ENCODE assay signal across 17 mouse cellular contexts in genomic region chr6:30697464-30697863, GRCm38 (mm10). TPM values are rescaled to one million over a fixed set of nuclear protein-coding genes. Genes with fewer than 3 reads are reported as not detected.
DNase-seq lines count a peak whose midpoint lies in the region; ATAC-seq and TF ChIP-seq lines count a peak whose summit lies in the region.
"Had no signal": no experiment of that assay in that cellular context is flagged by ENCODE, and none has a peak within 500 bp of the region (broad histone marks: within the 10 kb centered on the region; RNA-seq: fewer than 3 reads in every experiment).

No protein-coding gene starts in this region.

- no peak overlapping the region for H3K4me3 ChIP-seq in heart, embryonic 15.5 days
- no peak overlapping the region for H3K4me3 ChIP-seq in lung, postnatal 0 days (ENCODE audit: low read depth, low read length)
- no peak overlapping the region for H3K4me3 ChIP-seq in embryonic facial prominence, embryonic 15.5 days (replicated peaks)
- no peak overlapping the region for H3K4me3 ChIP-seq in stomach, embryonic 14.5 days (ENCODE audit: low read depth, low read length)

- no peak for DNase-seq in heart, postnatal 36 days
- DNase-seq in lung, postnatal 0 days (ENCODE audit: low spot score): peak; percentile 74
- DNase-seq in lung, adult 18-20 months: no peak
- no peak for DNase-seq in c-Kit-positive CD71-positive TER-119-positive erythroid progenitor cells, embryonic 14.5 days (ENCODE audit: low spot score)
- no peak for DNase-seq in gastrocnemius, postnatal 14 days
- DNase-seq: adrenal gland, postnatal 14 days; cerebellum, adult 11 months; kidney, adult 18-20 months; left cerebral cortex, postnatal 4 days; thymus, adult 2 months had no signal

- 11% methylated on average over 5 of the region's 5 CpGs for WGBS in heart, embryonic 15.5 days
- WGBS in lung, postnatal 0 days: 24% methylated on average over 5 of the region's 5 CpGs
- 30% methylated on average over 5 of the region's 5 CpGs for WGBS in embryonic facial prominence, embryonic 15.5 days
- WGBS in stomach, embryonic 14.5 days: 14% methylated on average over 5 of the region's 5 CpGs

- H3K9ac ChIP-seq in heart, embryonic 15.5 days: no peak overlapping the region
- H3K9ac ChIP-seq in lung, postnatal 0 days (replicated peaks; ENCODE audit: low read depth): no peak overlapping the region
- H3K9ac ChIP-seq in embryonic facial prominence, embryonic 15.5 days: no peak overlapping the region
- no peak overlapping the region for H3K9ac ChIP-seq in stomach, embryonic 14.5 days (replicated peaks; ENCODE audit: low read depth, low read length)

- intact Hi-C loops in heart, postnatal 36 days (cut with DNase I): no loop called here
- intact Hi-C loops in gastrocnemius, postnatal 14 days (cut with DNase I; ENCODE audit: low total_unique reads): no loop called here

- H3K36me3 ChIP-seq in heart, embryonic 15.5 days: no peaks in the 10 kb centered on the region
- H3K36me3 ChIP-seq in lung, postnatal 0 days (ENCODE audit: insufficient read depth, low read length): no peaks in the 10 kb centered on the region
- H3K36me3 ChIP-seq in embryonic facial prominence, embryonic 15.5 days: no peaks in the 10 kb centered on the region
- no peaks in the 10 kb centered on the region for H3K36me3 ChIP-seq in stomach, embryonic 14.5 days (ENCODE audit: control insufficient read depth, insufficient read depth, low read length)

- H3K9me3 ChIP-seq in heart, embryonic 15.5 days (replicated peaks): no peaks in the 10 kb centered on the region
- H3K9me3 ChIP-seq in lung, postnatal 0 days (ENCODE audit: low read length): no peaks in the 10 kb centered on the region
- H3K9me3 ChIP-seq in embryonic facial prominence, embryonic 15.5 days (replicated peaks): no peaks in the 10 kb centered on the region
- H3K9me3 ChIP-seq in stomach, embryonic 14.5 days (ENCODE audit: control insufficient read depth, low read depth, low read length): no peaks in the 10 kb centered on the region

- no peaks in the 10 kb centered on the region for H3K27me3 ChIP-seq in heart, embryonic 15.5 days
- H3K27me3 ChIP-seq in lung, postnatal 0 days (replicated peaks; ENCODE audit: insufficient read depth, low read length): no peaks in the 10 kb centered on the region
- H3K27me3 ChIP-seq in embryonic facial prominence, embryonic 15.5 days: no peaks in the 10 kb centered on the region
- H3K27me3 ChIP-seq in stomach, embryonic 14.5 days (ENCODE audit: control insufficient read depth, insufficient read depth, low read length): no peaks in the 10 kb centered on the region
- H3K27me3 ChIP-seq: CH12.LX had no signal

- no peak overlapping the region for H3K4me2 ChIP-seq in heart, embryonic 15.5 days
- H3K4me2 ChIP-seq in lung, postnatal 0 days (replicated peaks; ENCODE audit: low read depth, low read length): no peak overlapping the region
- H3K4me2 ChIP-seq in embryonic facial prominence, embryonic 15.5 days (replicated peaks): no peak overlapping the region
- no peak overlapping the region for H3K4me2 ChIP-seq in stomach, embryonic 14.5 days (replicated peaks; ENCODE audit: low read depth, low read length)

- TF ChIP-seq CTCF in lung, postnatal 0 days (IDR thresholded peaks at IDR 0.05): no peak

- peaks cover 23% of the 10 kb centered on the region for H3K4me1 ChIP-seq in heart, embryonic 15.5 days (replicated peaks)
- H3K4me1 ChIP-seq in lung, postnatal 0 days (ENCODE audit: insufficient read depth, low read depth, low read length): peaks cover 5% of the 10 kb centered on the region; the same call in 1 of the 2 replicates
- peaks cover 19% of the 10 kb centered on the region; the same call in 1 of the 2 replicates for H3K4me1 ChIP-seq in embryonic facial prominence, embryonic 15.5 days
- H3K4me1 ChIP-seq in stomach, embryonic 14.5 days (ENCODE audit: control insufficient read depth, insufficient read depth, low read length): peaks cover 23% of the 10 kb centered on the region; the same call in 1 of the 2 replicates

- ATAC-seq in heart, embryonic 15.5 days (replicated peaks; ENCODE audit: insufficient number of reproducible peaks, insufficient read depth, low FRiP score, low read depth): no peak
- no peak for ATAC-seq in lung, postnatal 0 days
- no peak for ATAC-seq in embryonic facial prominence, embryonic 15.5 days (ENCODE audit: insufficient number of reproducible peaks, low FRiP score, low TSS enrichment, low read depth)
- no peak for ATAC-seq in stomach, embryonic 14.5 days (ENCODE audit: insufficient number of reproducible peaks, insufficient read depth, low FRiP score, low read depth)

- TF ChIP-seq EP300 in lung, postnatal 0 days (IDR thresholded peaks at IDR 0.05): no peak

- peak overlapping the region; percentile 60 for H3K27ac ChIP-seq in heart, embryonic 15.5 days
- H3K27ac ChIP-seq in lung, postnatal 0 days (ENCODE audit: low read length): no peak overlapping the region
- H3K27ac ChIP-seq in embryonic facial prominence, embryonic 15.5 days (replicated peaks): peak overlapping the region; percentile 78
- H3K27ac ChIP-seq in stomach, embryonic 14.5 days (ENCODE audit: low read length): peak overlapping the region; percentile 86
- H3K27ac ChIP-seq: macrophage had no signal

RNA-seq across cellular contexts. Expression of gene Cep41, which starts 3.9 kb away (rescaled TPM):
- 9.3 and 10.0 TPM in 2 replicates for polyA plus RNA-seq in heart, embryonic 15.5 days (2015; fragmentation: Nextera tagmentation; extraction: Ambion mirVana)
- total RNA-seq in heart, postnatal 36 days (2021): 1 to 10 TPM; 2.5 to 2.7 TPM
- 6.1 and 6.3 TPM in 2 replicates for polyA plus RNA-seq in lung, postnatal 0 days (2015; fragmentation: Nextera tagmentation; extraction: Ambion mirVana)
- 30.9 and 33.1 TPM in 2 replicates for polyA plus RNA-seq in embryonic facial prominence, embryonic 15.5 days (2015; fragmentation: Nextera tagmentation; extraction: Ambion mirVana)
- polyA plus RNA-seq in stomach, embryonic 14.5 days (2014; fragmentation: Nextera tagmentation; extraction: Ambion mirVana): 10.8 and 12.9 TPM in 2 replicates
- total RNA-seq in gastrocnemius, postnatal 14 days (2021): 1 to 10 TPM; 1.3 to 2.1 TPM

RNA-seq across cellular contexts. Expression of gene Mest, which starts 25.9 kb away (rescaled TPM):
- 1,527 and 1,993 TPM in 2 replicates for polyA plus RNA-seq in heart, embryonic 15.5 days (2015; fragmentation: Nextera tagmentation; extraction: Ambion mirVana)
- 10 to 100 TPM; 12.0 to 15.5 TPM for total RNA-seq in heart, postnatal 36 days (2021)
- polyA plus RNA-seq in lung, postnatal 0 days (2015; fragmentation: Nextera tagmentation; extraction: Ambion mirVana): 436 and 472 TPM in 2 replicates
- 1,312 and 1,376 TPM in 2 replicates for polyA plus RNA-seq in embryonic facial prominence, embryonic 15.5 days (2015; fragmentation: Nextera tagmentation; extraction: Ambion mirVana)
- 1,146 and 1,247 TPM in 2 replicates for polyA plus RNA-seq in stomach, embryonic 14.5 days (2014; fragmentation: Nextera tagmentation; extraction: Ambion mirVana)
- total RNA-seq in gastrocnemius, postnatal 14 days (2021): 100 to 1,000 TPM in 1 of 2 experiments, 10 to 100 TPM in 1; 64.5 to 101 TPM

RNA-seq across cellular contexts. Expression of gene Cpa1, which starts 58.4 kb away (rescaled TPM):
- polyA plus RNA-seq in heart, embryonic 15.5 days (2015; fragmentation: Nextera tagmentation; extraction: Ambion mirVana): 3.2 and 5.0 TPM in 2 replicates
- under 1 TPM in 1 of 2 experiments, not detected in 1; 0.27 TPM for total RNA-seq in heart, postnatal 36 days (2021)
- 8.8 and 11.2 TPM in 2 replicates for polyA plus RNA-seq in lung, postnatal 0 days (2015; fragmentation: Nextera tagmentation; extraction: Ambion mirVana)
- 0.98 and 1.2 TPM in 2 replicates for polyA plus RNA-seq in embryonic facial prominence, embryonic 15.5 days (2015; fragmentation: Nextera tagmentation; extraction: Ambion mirVana)
- 1.5 and 116 TPM in 2 replicates for polyA plus RNA-seq in stomach, embryonic 14.5 days (2014; fragmentation: Nextera tagmentation; extraction: Ambion mirVana)
- total RNA-seq in gastrocnemius, postnatal 14 days (2021): not detected
- total RNA-seq: CH12.LX; layer of hippocampus, postnatal 10 days; left cerebral cortex, postnatal 4 days had no signal
- polyA plus RNA-seq: cortical plate, adult 2 months; macrophage; thymus, adult 2 months had no signal
